Mouse (Mus musculus): ENCODE results near the gene Lgsn. TPM values are rescaled to one million over a fixed set of nuclear protein-coding genes. Genes with fewer than 3 reads are reported as not detected.

Gene Lgsn
- not detected in 2 replicates for polyA plus RNA-seq (2015; fragmentation: Nextera tagmentation; extraction: Ambion mirVana)

GRCm38 (mm10) chr1:31176101-31176500 is at the start of gene Lgsn:
Gene Lgsn (plus strand): TSS chr1:31176401.
- Histone ChIP-seq H3K36me3 (ENCODE audit: control insufficient read depth, insufficient read depth) (no peaks in the 10 kb centered on the region), H3K4me3 (ENCODE audit: low read length) (no peak within 1 kb of the TSS), H3K27ac (ENCODE audit: low read length) (no peak within 1 kb of the TSS), H3K4me1 (ENCODE audit: control insufficient read depth, insufficient read depth, low read length) (no peaks in the 10 kb centered on the region), H3K9me3 (replicated peaks; ENCODE audit: control insufficient read depth, low read length) (no peaks in the 10 kb centered on the region), H3K4me2 (ENCODE audit: low read depth, low read length) (no peak within 1 kb of the TSS), H3K9ac (ENCODE audit: low read length) (no peak within 1 kb of the TSS), H3K27me3 (ENCODE audit: control insufficient read depth, insufficient read depth, low read length) (no peaks in the 10 kb centered on the region)
- 70% methylated on average over 5 of the region's 5 CpGs for WGBS
- no peak for ATAC-seq (replicated peaks; ENCODE audit: extremely low read depth, insufficient read depth, low FRiP score)

DNA sequence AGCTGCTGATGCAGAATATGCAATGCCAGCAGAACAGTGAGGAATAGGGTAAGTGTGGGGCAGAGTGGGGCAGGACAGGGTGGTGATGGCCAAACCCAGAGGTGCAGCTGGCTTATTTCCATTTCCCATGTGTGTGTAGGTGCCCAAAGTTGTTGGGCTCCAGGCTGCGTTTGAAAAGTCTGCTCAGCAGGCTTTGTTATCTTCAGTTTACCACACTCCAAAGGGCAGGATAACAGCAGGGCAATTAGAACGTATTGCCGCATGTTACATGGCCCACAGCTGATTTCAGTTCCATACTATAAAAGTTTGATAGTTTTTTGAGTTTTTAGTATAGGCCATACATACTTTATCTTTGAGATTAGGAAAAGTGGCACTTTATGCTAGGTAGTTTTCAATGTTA is 37.8 kb upstream of the Lgsn start:
- peaks cover 5% of the 10 kb centered on the region; the same call in 1 of the 2 replicates for H3K4me1 ChIP-seq (ENCODE audit: control insufficient read depth, insufficient read depth, low read length)
- no peak overlapping the region for H3K9ac ChIP-seq (ENCODE audit: low read length)
- no peak for ATAC-seq (replicated peaks; ENCODE audit: extremely low read depth, insufficient read depth, low FRiP score)
- H3K9me3 ChIP-seq (replicated peaks; ENCODE audit: control insufficient read depth, low read length) = no peaks in the 10 kb centered on the region
- WGBS = 40% methylated on average over 3 of the region's 3 CpGs
- no peaks in the 10 kb centered on the region for H3K36me3 ChIP-seq (ENCODE audit: control insufficient read depth, insufficient read depth)
- H3K27ac ChIP-seq (ENCODE audit: low read length) = no peak overlapping the region
- H3K27me3 ChIP-seq (ENCODE audit: control insufficient read depth, insufficient read depth, low read length) = no peaks in the 10 kb centered on the region
- H3K4me2 ChIP-seq (ENCODE audit: low read depth, low read length) = no peak overlapping the region
- no peak overlapping the region for H3K4me3 ChIP-seq (ENCODE audit: low read length)

GRCm38 (mm10) chr1:31142288-31143094 is 33.7 kb upstream of the Lgsn start:
- no peak for ATAC-seq (replicated peaks; ENCODE audit: extremely low read depth, insufficient read depth, low FRiP score)
- Histone ChIP-seq H3K4me2 (ENCODE audit: low read depth, low read length) (no peak overlapping the region), H3K9me3 (replicated peaks; ENCODE audit: control insufficient read depth, low read length) (no peaks in the 10 kb centered on the region), H3K9ac (ENCODE audit: low read length) (no peak overlapping the region), H3K4me3 (ENCODE audit: low read length) (no peak overlapping the region), H3K27ac (ENCODE audit: low read length) (no peak overlapping the region), H3K27me3 (ENCODE audit: control insufficient read depth, insufficient read depth, low read length) (no peaks in the 10 kb centered on the region), H3K36me3 (ENCODE audit: control insufficient read depth, insufficient read depth) (no peaks in the 10 kb centered on the region), H3K4me1 (ENCODE audit: control insufficient read depth, insufficient read depth, low read length) (peaks cover 5% of the 10 kb centered on the region; the same call in 1 of the 2 replicates)
- WGBS = 40% methylated on average over 8 of the region's 8 CpGs

DNA sequence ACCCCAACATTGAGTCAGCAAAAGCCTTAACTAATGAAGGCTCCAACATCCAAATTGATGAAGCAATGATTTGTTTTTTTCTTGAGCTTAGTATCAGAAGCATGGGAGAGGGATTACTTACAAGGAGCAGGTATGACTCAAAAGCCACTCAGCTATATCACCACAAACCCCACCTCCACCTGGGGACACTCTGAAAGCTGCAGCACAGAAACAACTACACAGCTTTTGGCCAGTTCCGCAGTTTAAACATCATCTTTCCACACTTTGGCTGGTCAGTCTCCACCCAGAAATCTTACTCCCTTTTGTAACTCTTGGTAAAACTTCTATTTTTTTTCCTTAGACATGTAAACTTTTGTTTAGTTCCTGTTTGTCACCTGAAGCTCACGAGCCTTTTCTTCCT is 32.6 kb upstream of the Lgsn start:
- Histone ChIP-seq H3K4me2 (ENCODE audit: low read depth, low read length) (no peak overlapping the region), H3K9ac (ENCODE audit: low read length) (no peak overlapping the region)
- ATAC-seq (replicated peaks; ENCODE audit: extremely low read depth, insufficient read depth, low FRiP score) = no peak

GRCm38 (mm10) chr1:31149671-31150070 is 26.5 kb upstream of the Lgsn start:
- ATAC-seq (replicated peaks; ENCODE audit: extremely low read depth, insufficient read depth, low FRiP score) = no peak
- Histone ChIP-seq H3K4me1 (ENCODE audit: control insufficient read depth, insufficient read depth, low read length) (no peaks in the 10 kb centered on the region), H3K9me3 (replicated peaks; ENCODE audit: control insufficient read depth, low read length) (no peaks in the 10 kb centered on the region), H3K9ac (ENCODE audit: low read length) (no peak overlapping the region), H3K27ac (ENCODE audit: low read length) (no peak overlapping the region), H3K27me3 (ENCODE audit: control insufficient read depth, insufficient read depth, low read length) (no peaks in the 10 kb centered on the region), H3K4me2 (ENCODE audit: low read depth, low read length) (no peak overlapping the region), H3K36me3 (ENCODE audit: control insufficient read depth, insufficient read depth) (no peaks in the 10 kb centered on the region), H3K4me3 (ENCODE audit: low read length) (no peak overlapping the region)
- 52% methylated on average over 6 of the region's 6 CpGs for WGBS

More for the DNA sequence above, 32.6 kb upstream of the Lgsn start:
- no peaks in the 10 kb centered on the region for H3K27me3 ChIP-seq (ENCODE audit: control insufficient read depth, insufficient read depth, low read length)
- no peak overlapping the region for H3K4me3 ChIP-seq (ENCODE audit: low read length)
- H3K9me3 ChIP-seq (replicated peaks; ENCODE audit: control insufficient read depth, low read length) = no peaks in the 10 kb centered on the region
- H3K36me3 ChIP-seq (ENCODE audit: control insufficient read depth, insufficient read depth) = no peaks in the 10 kb centered on the region
- peaks cover 5% of the 10 kb centered on the region; the same call in 1 of the 2 replicates for H3K4me1 ChIP-seq (ENCODE audit: control insufficient read depth, insufficient read depth, low read length)
- no peak overlapping the region for H3K27ac ChIP-seq (ENCODE audit: low read length)
- WGBS = 79% methylated on average over 2 of the region's 2 CpGs

DNA sequence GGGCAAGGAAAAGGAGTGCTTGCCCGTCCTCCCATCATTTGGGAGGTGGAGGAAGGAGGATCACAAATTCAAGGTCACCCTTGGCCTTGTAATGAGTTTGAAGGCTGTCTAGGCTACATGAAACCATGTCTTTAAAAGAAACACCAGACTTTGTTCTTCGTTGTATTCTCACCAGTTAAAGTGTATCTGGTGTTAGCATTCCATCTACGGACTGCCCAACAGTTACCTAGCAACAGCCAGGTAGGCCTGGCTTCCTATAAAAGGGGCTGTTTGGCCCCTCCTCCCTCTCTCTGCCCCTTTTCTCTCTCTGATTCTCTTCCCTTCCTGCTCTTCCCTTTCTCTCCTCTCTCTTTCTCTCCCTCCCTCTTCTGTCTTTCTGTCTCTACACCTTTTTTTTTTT is 25.7 kb upstream of the Lgsn start:
- Histone ChIP-seq H3K36me3 (ENCODE audit: control insufficient read depth, insufficient read depth) (no peaks in the 10 kb centered on the region), H3K4me2 (ENCODE audit: low read depth, low read length) (no peak overlapping the region), H3K9ac (ENCODE audit: low read length) (no peak overlapping the region), H3K27me3 (ENCODE audit: control insufficient read depth, insufficient read depth, low read length) (no peaks in the 10 kb centered on the region), H3K4me3 (ENCODE audit: low read length) (no peak overlapping the region), H3K4me1 (ENCODE audit: control insufficient read depth, insufficient read depth, low read length) (no peaks in the 10 kb centered on the region), H3K27ac (ENCODE audit: low read length) (no peak overlapping the region), H3K9me3 (replicated peaks; ENCODE audit: control insufficient read depth, low read length) (no peaks in the 10 kb centered on the region)
- ATAC-seq (replicated peaks; ENCODE audit: extremely low read depth, insufficient read depth, low FRiP score) = no peak
- 57% methylated on average over 3 of the region's 3 CpGs for WGBS

DNA sequence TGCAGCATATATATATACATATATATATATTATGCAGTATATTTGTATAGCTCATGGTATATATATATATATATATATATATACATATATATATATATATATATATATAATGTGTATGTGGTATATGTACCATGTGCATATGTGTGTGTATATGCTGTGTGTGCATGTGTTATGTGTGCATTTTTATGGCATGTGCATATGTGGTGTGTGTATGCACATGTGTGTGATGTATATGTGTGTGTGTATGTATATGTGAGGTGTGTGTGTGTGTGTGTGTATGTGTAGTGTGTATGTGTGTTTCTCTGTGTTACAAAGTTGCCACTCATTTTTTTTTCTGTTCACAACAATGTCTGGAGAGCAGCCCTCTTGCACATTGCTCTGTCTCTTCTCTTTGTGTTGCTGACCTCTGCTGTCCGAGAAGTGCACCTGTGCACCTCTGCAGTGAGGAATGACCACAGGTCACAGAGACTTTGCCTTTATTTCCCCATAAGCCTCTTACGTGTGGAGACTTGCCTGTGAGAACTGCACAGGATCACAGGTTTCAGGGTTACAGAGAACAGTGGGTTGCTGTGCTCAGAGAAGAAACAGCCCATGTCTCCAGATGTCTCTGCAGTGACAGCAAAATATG is 23.3 kb upstream of the Lgsn start:
- H3K27ac ChIP-seq (ENCODE audit: low read length) = no peak overlapping the region
- H3K36me3 ChIP-seq (ENCODE audit: control insufficient read depth, insufficient read depth) = no peaks in the 10 kb centered on the region
- H3K4me2 ChIP-seq (ENCODE audit: low read depth, low read length) = no peak overlapping the region
- 51% methylated on average over 2 of the region's 2 CpGs for WGBS
- H3K4me3 ChIP-seq (ENCODE audit: low read length) = no peak overlapping the region
- no peak overlapping the region for H3K9ac ChIP-seq (ENCODE audit: low read length)
- no peaks in the 10 kb centered on the region for H3K4me1 ChIP-seq (ENCODE audit: control insufficient read depth, insufficient read depth, low read length)
- no peaks in the 10 kb centered on the region for H3K9me3 ChIP-seq (replicated peaks; ENCODE audit: control insufficient read depth, low read length)
- no peak for ATAC-seq (replicated peaks; ENCODE audit: extremely low read depth, insufficient read depth, low FRiP score)
- no peaks in the 10 kb centered on the region for H3K27me3 ChIP-seq (ENCODE audit: control insufficient read depth, insufficient read depth, low read length)

- Histone ChIP-seq H3K27me3 (ENCODE audit: control insufficient read depth, insufficient read depth, low read length) (no peaks in the 10 kb centered on the region), H3K4me1 (ENCODE audit: control insufficient read depth, insufficient read depth, low read length) (no peaks in the 10 kb centered on the region), H3K4me3 (ENCODE audit: low read length) (no peak overlapping the region), H3K9ac (ENCODE audit: low read length) (no peak overlapping the region), H3K9me3 (replicated peaks; ENCODE audit: control insufficient read depth, low read length) (no peaks in the 10 kb centered on the region), H3K4me2 (ENCODE audit: low read depth, low read length) (no peak overlapping the region), H3K27ac (ENCODE audit: low read length) (no peak overlapping the region), H3K36me3 (ENCODE audit: control insufficient read depth, insufficient read depth) (no peaks in the 10 kb centered on the region)
- 12% methylated on average over 7 of the region's 7 CpGs for WGBS
- peak; percentile 52 for ATAC-seq (replicated peaks; ENCODE audit: extremely low read depth, insufficient read depth, low FRiP score)
Observed at GRCm38 (mm10) chr1:31153793-31154349, 22.3 kb upstream of the Lgsn start.

- Histone ChIP-seq H3K36me3 (ENCODE audit: control insufficient read depth, insufficient read depth) (no peaks in the 10 kb centered on the region), H3K9me3 (replicated peaks; ENCODE audit: control insufficient read depth, low read length) (peaks cover 6% of the 10 kb centered on the region), H3K27ac (ENCODE audit: low read length) (no peak overlapping the region), H3K4me1 (ENCODE audit: control insufficient read depth, insufficient read depth, low read length) (no peaks in the 10 kb centered on the region), H3K4me3 (ENCODE audit: low read length) (no peak overlapping the region), H3K4me2 (ENCODE audit: low read depth, low read length) (no peak overlapping the region), H3K9ac (ENCODE audit: low read length) (no peak overlapping the region), H3K27me3 (ENCODE audit: control insufficient read depth, insufficient read depth, low read length) (no peaks in the 10 kb centered on the region)
- WGBS = 41% methylated on average over 2 of the region's 2 CpGs
- no peak for ATAC-seq (replicated peaks; ENCODE audit: extremely low read depth, insufficient read depth, low FRiP score)
Observed at GRCm38 (mm10) chr1:31156185-31156584, 20.0 kb upstream of the Lgsn start.

All from heart, embryonic 16.5 days (tissue).